Mouse (Mus musculus): ENCODE results near the gene Dpf1. TPM values are rescaled to one million over a fixed set of nuclear protein-coding genes. Genes with fewer than 3 reads are reported as not detected.

Dpf1 gene
- polyA plus RNA-seq, 1 experiment from 2014 or later, result 1.2 TPM

DNA sequence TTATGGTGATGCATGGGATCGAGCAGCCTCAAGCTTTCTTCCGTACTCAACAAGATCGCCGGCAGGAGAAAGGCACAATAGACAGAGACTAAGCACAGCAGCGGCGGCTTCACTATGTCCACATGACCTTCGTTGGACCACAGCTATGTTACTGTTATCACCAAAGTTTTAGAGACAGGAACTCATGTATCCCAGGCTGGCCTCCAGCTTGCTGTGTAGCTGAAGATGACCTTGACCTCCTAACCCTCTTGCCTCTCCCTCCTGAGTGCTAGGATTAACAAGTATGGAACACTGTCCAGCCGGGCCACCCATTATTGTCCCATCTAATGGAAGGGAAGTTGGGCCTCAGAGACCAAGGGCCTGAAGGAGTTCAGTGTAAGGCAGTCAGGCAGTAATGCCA lies 37.1 kb downstream of the Dpf1 start:
- peaks cover 62% of the 10 kb centered on the region for H3K4me1 ChIP-seq (ENCODE audit: control insufficient read depth, low read depth, low read length)
- no peak overlapping the region; the same call in 1 of the 2 replicates for H3K27ac ChIP-seq (ENCODE audit: low read length)
- no peaks in the 10 kb centered on the region for H3K9me3 ChIP-seq (replicated peaks; ENCODE audit: control insufficient read depth, low read length)
- H3K27me3 ChIP-seq (ENCODE audit: control insufficient read depth, insufficient read depth, low read depth, low read length), result no peaks in the 10 kb centered on the region
- no peak for ATAC-seq (ENCODE audit: low read depth)
- H3K36me3 ChIP-seq (ENCODE audit: control insufficient read depth, insufficient read depth), result no peaks in the 10 kb centered on the region
- H3K9ac ChIP-seq (ENCODE audit: low read depth, low read length), result no peak overlapping the region
- WGBS (ENCODE audit: insufficient replicate concordance), result 71% methylated on average over 8 of the region's 8 CpGs
- no peak overlapping the region for H3K4me3 ChIP-seq (ENCODE audit: low read depth, low read length)
- no peak overlapping the region for H3K4me2 ChIP-seq (ENCODE audit: low read depth, low read length)

DNA sequence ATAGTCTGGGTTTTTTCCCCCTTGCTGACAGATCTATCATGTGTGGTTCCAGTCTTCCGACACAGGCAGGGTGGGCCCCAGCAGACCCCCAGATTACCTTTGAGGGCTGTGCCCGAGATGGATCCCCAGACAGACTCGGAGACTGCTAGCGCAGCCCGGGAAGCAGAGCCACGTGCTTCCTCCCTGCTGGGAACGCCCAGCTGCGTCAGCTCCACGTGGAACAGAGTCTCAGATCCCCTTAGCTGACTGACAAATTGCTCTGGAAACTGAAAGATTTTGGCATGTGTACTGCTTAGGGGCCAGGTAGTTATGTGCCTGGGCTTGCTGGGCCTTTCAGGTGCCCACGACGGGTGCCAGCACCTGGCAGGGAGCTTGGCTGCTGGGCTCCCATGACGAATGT lies 38.0 kb downstream of the Dpf1 start:
- H3K4me3 ChIP-seq (ENCODE audit: low read depth, low read length), result no peak overlapping the region
- no peak overlapping the region for H3K27ac ChIP-seq (ENCODE audit: low read length)
- H3K4me2 ChIP-seq (ENCODE audit: low read depth, low read length), result no peak overlapping the region; the same call in 1 of the 2 replicates
- H3K4me1 ChIP-seq (ENCODE audit: control insufficient read depth, low read depth, low read length), result peaks cover 62% of the 10 kb centered on the region
- ATAC-seq (ENCODE audit: low read depth), result no peak
- no peaks in the 10 kb centered on the region for H3K9me3 ChIP-seq (replicated peaks; ENCODE audit: control insufficient read depth, low read length)
- WGBS (ENCODE audit: insufficient replicate concordance), result 57% methylated on average over 12 of the region's 12 CpGs
- H3K36me3 ChIP-seq (ENCODE audit: control insufficient read depth, insufficient read depth), result no peaks in the 10 kb centered on the region
- H3K27me3 ChIP-seq (ENCODE audit: control insufficient read depth, insufficient read depth, low read depth, low read length), result no peaks in the 10 kb centered on the region
- no peak overlapping the region for H3K9ac ChIP-seq (ENCODE audit: low read depth, low read length)

DNA sequence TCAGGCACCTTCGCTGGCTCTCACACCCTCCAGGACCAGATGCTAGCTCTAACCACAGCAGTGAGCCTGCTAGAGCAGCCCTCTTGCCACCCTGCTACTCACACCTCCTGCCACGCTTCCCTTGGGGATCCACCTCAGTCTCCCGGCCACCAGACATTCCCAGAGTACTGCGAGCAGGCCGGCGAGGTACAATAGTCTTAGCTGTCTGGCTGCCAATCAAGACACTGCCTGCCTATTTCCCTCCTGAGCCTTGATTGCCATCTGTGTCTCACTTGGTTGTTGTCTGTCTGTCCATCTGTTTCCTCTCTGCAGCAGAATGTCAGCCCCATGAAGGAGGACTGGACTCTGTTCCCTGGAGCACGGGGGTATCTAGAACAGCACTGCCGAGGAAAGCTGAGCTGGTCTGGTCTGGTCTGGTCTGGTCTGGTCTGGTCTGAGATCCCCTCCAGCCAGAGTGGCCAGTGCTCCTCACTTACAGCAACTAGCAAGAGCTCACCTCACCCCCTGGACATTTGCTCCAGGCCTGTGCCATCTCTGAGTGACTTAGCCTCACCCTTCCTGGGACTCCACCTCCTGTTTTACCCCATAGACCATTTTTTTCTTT lies 38.8 kb downstream of the Dpf1 start:
- Histone ChIP-seq H3K27ac (ENCODE audit: low read length) (no peak overlapping the region), H3K9me3 (replicated peaks; ENCODE audit: control insufficient read depth, low read length) (no peaks in the 10 kb centered on the region), H3K4me2 (ENCODE audit: low read depth, low read length) (no peak overlapping the region; the same call in 1 of the 2 replicates), H3K36me3 (ENCODE audit: control insufficient read depth, insufficient read depth) (no peaks in the 10 kb centered on the region), H3K4me1 (ENCODE audit: control insufficient read depth, low read depth, low read length) (peaks cover 55% of the 10 kb centered on the region), H3K4me3 (ENCODE audit: low read depth, low read length) (no peak overlapping the region), H3K27me3 (ENCODE audit: control insufficient read depth, insufficient read depth, low read depth, low read length) (no peaks in the 10 kb centered on the region), H3K9ac (ENCODE audit: low read depth, low read length) (peak overlapping the region; percentile 8; the same call in 1 of the 2 replicates)
- 26% methylated on average over 8 of the region's 8 CpGs for WGBS (ENCODE audit: insufficient replicate concordance)
- no peak for ATAC-seq (ENCODE audit: low read depth)

DNA sequence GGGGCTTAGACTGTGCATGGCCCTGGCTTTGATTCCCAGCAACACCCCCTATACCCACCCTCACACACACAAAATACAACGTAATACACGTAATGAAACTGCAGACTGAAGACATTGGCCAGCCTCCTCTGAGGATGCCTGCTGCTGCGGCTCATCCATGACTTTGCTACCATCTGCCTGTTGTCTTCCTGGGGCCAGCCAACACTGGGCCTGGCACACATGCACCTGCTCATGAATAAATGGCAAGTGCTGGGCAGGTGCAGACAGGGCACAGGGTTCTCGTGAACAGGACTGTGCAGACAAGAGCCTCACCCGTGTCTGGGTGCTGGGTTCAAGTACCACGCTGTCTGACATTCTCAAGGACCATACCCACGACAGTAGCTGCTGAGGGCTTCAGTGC lies 40.0 kb downstream of the Dpf1 start:
- Histone ChIP-seq H3K9ac (ENCODE audit: low read depth, low read length) (no peak overlapping the region), H3K4me3 (ENCODE audit: low read depth, low read length) (no peak overlapping the region), H3K9me3 (replicated peaks; ENCODE audit: control insufficient read depth, low read length) (no peaks in the 10 kb centered on the region), H3K4me2 (ENCODE audit: low read depth, low read length) (no peak overlapping the region), H3K27ac (ENCODE audit: low read length) (no peak overlapping the region), H3K36me3 (ENCODE audit: control insufficient read depth, insufficient read depth) (no peaks in the 10 kb centered on the region), H3K4me1 (ENCODE audit: control insufficient read depth, low read depth, low read length) (peaks cover 43% of the 10 kb centered on the region), H3K27me3 (ENCODE audit: control insufficient read depth, insufficient read depth, low read depth, low read length) (no peaks in the 10 kb centered on the region)
- 84% methylated on average over 7 of the region's 7 CpGs for WGBS (ENCODE audit: insufficient replicate concordance)
- ATAC-seq (ENCODE audit: low read depth), result no peak

DNA sequence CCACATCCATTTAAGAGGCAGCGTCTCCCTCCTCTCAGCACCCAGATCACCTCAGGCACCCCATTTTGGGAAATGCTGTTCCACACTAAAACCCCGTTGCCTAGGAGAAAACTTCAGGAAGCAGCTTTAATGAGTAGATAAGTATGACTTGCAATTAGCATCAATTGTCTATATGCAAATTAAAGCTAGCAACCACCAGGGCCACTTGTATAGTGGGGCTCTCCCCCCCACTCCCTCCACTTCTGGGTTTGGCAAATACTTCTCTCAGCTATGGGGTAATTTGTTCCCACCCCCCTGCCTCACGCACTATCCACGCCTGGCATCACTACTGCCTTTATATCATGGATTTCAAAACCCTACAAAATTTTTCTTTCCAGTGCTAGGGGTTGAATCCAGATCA lies 41.8 kb downstream of the Dpf1 start:
- H3K4me3 ChIP-seq (ENCODE audit: low read depth, low read length), result no peak overlapping the region
- WGBS (ENCODE audit: insufficient replicate concordance), result 69% methylated on average over 4 of the region's 4 CpGs
- no peak overlapping the region for H3K27ac ChIP-seq (ENCODE audit: low read length)
- H3K4me2 ChIP-seq (ENCODE audit: low read depth, low read length), result no peak overlapping the region
- ATAC-seq (ENCODE audit: low read depth), result no peak
- H3K4me1 ChIP-seq (ENCODE audit: control insufficient read depth, low read depth, low read length), result peaks cover 27% of the 10 kb centered on the region
- no peaks in the 10 kb centered on the region for H3K36me3 ChIP-seq (ENCODE audit: control insufficient read depth, insufficient read depth)
- no peaks in the 10 kb centered on the region for H3K27me3 ChIP-seq (ENCODE audit: control insufficient read depth, insufficient read depth, low read depth, low read length)
- no peaks in the 10 kb centered on the region for H3K9me3 ChIP-seq (replicated peaks; ENCODE audit: control insufficient read depth, low read length)
- no peak overlapping the region for H3K9ac ChIP-seq (ENCODE audit: low read depth, low read length)

DNA sequence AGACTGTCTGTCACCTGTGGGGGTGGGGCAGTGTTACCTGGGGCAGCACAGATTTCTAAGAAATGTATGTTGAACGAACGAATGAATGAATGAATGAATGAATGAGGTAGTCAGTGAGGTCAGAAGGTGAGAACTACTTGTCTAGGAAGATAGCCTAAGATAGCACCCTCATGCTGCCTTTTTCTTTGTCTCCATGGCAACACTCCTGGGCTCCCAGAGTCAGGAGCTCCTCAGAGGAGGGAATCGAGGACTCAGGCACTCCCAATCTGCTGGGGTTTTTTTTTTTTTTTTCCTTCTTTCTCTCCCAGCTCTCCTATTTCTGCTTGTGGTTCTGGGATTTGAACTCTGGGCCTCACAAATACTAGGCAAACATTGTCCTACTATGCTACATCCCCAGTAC lies 42.5 kb downstream of the Dpf1 start:
- Histone ChIP-seq H3K4me2 (ENCODE audit: low read depth, low read length) (no peak overlapping the region), H3K27me3 (ENCODE audit: control insufficient read depth, insufficient read depth, low read depth, low read length) (no peaks in the 10 kb centered on the region), H3K36me3 (ENCODE audit: control insufficient read depth, insufficient read depth) (no peaks in the 10 kb centered on the region), H3K9ac (ENCODE audit: low read depth, low read length) (no peak overlapping the region), H3K4me1 (ENCODE audit: control insufficient read depth, low read depth, low read length) (peaks cover 21% of the 10 kb centered on the region), H3K9me3 (replicated peaks; ENCODE audit: control insufficient read depth, low read length) (no peaks in the 10 kb centered on the region), H3K27ac (ENCODE audit: low read length) (no peak overlapping the region), H3K4me3 (ENCODE audit: low read depth, low read length) (no peak overlapping the region)
- 66% methylated on average over 3 of the region's 3 CpGs for WGBS (ENCODE audit: insufficient replicate concordance)
- no peak for ATAC-seq (ENCODE audit: low read depth)

DNA sequence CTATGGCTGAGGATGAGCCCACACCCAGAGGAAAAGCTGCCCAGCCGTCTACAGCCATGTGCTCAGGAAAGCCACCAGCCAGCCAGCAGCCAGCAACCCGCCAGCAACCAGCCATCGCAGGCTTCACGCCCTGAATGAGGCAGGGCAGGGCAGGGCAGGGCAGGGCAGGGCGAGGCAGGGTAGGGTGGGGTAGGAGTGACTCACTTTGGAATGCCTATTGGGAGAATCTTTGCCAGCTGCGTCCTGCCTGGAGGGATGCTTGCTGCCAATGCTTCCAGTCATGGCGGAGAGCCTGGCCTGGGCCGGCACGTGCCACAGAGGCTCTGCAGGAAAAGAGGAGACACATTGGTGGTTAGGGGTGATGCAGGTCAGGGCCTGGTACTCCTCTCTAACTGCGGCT lies 46.7 kb downstream of the Dpf1 start:
- WGBS (ENCODE audit: insufficient replicate concordance), result 61% methylated on average over 10 of the region's 10 CpGs
- no peaks in the 10 kb centered on the region for H3K36me3 ChIP-seq (ENCODE audit: control insufficient read depth, insufficient read depth)
- no peak; the same call in 1 of the 2 replicates for ATAC-seq (ENCODE audit: low read depth)

DNA sequence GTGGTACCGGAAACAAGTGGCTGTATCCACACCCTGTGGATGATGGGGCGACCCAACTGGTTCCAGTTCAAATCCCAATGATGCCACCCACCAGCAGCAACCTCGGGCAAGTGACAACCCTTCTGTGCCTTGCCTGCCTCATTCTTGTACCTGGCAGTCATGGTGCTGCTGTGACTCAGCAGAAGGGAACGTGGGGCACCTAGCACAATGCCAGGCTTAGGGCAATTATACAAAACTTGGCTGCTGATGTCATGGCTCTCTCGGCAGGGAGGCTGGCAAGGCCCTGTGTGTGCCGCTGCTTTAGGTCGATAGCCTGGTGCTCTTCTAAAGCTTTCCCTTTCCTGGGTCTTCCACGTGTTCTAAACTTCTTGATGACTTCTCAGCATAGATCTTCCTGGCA lies 48.5 kb downstream of the Dpf1 start:
- Histone ChIP-seq H3K9me3 (replicated peaks; ENCODE audit: control insufficient read depth, low read length) (no peaks in the 10 kb centered on the region), H3K36me3 (ENCODE audit: control insufficient read depth, insufficient read depth) (no peaks in the 10 kb centered on the region), H3K27ac (ENCODE audit: low read length) (no peak overlapping the region), H3K4me2 (ENCODE audit: low read depth, low read length) (no peak overlapping the region), H3K9ac (ENCODE audit: low read depth, low read length) (no peak overlapping the region), H3K27me3 (ENCODE audit: control insufficient read depth, insufficient read depth, low read depth, low read length) (no peaks in the 10 kb centered on the region), H3K4me3 (ENCODE audit: low read depth, low read length) (no peak overlapping the region), H3K4me1 (ENCODE audit: control insufficient read depth, low read depth, low read length) (peaks cover 2% of the 10 kb centered on the region; the same call in 1 of the 2 replicates)
- no peak for ATAC-seq (ENCODE audit: low read depth)
- WGBS (ENCODE audit: insufficient replicate concordance), result 75% methylated on average over 8 of the region's 8 CpGs

More for the DNA sequence above, 46.7 kb downstream of the Dpf1 start:
- Histone ChIP-seq H3K4me3 (ENCODE audit: low read depth, low read length) (no peak overlapping the region), H3K27me3 (ENCODE audit: control insufficient read depth, insufficient read depth, low read depth, low read length) (no peaks in the 10 kb centered on the region), H3K9me3 (replicated peaks; ENCODE audit: control insufficient read depth, low read length) (no peaks in the 10 kb centered on the region), H3K4me1 (ENCODE audit: control insufficient read depth, low read depth, low read length) (peaks cover 2% of the 10 kb centered on the region; the same call in 1 of the 2 replicates), H3K4me2 (ENCODE audit: low read depth, low read length) (no peak overlapping the region), H3K9ac (ENCODE audit: low read depth, low read length) (no peak overlapping the region), H3K27ac (ENCODE audit: low read length) (no peak overlapping the region)

DNA sequence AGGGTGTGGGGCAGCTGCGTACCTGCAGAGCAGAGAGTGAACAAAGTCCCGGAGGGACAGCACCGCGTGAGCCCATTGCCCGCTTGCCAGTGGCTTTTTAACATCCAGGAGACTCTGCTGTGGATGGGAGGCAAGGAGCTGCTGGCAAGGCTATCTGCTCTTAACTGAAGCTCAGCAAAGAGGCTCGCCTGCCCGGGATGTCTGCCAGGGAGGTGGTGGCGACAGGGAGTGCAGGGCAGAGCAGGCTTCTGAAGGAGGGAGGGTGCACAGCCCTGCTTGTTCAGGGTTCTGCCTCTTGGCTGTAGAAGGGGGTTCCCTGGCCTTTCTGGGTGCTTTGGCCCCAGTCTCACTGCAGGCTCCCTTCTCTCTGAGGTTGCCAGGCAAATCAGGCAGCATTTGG lies 50.4 kb downstream of the Dpf1 start:
- H3K4me3 ChIP-seq (ENCODE audit: low read depth, low read length), result no peak overlapping the region
- H3K9me3 ChIP-seq (replicated peaks; ENCODE audit: control insufficient read depth, low read length), result no peaks in the 10 kb centered on the region
- peaks cover 2% of the 10 kb centered on the region; the same call in 1 of the 2 replicates for H3K4me1 ChIP-seq (ENCODE audit: control insufficient read depth, low read depth, low read length)
- 84% methylated on average over 8 of the region's 8 CpGs for WGBS (ENCODE audit: insufficient replicate concordance)
- no peak overlapping the region for H3K4me2 ChIP-seq (ENCODE audit: low read depth, low read length)
- H3K27ac ChIP-seq (ENCODE audit: low read length), result no peak overlapping the region
- no peak overlapping the region for H3K9ac ChIP-seq (ENCODE audit: low read depth, low read length)
- no peaks in the 10 kb centered on the region for H3K27me3 ChIP-seq (ENCODE audit: control insufficient read depth, insufficient read depth, low read depth, low read length)
- no peak for ATAC-seq (ENCODE audit: low read depth)
- H3K36me3 ChIP-seq (ENCODE audit: control insufficient read depth, insufficient read depth), result no peaks in the 10 kb centered on the region

All from liver, embryonic 16.5 days (tissue).